Mouse (Mus musculus): ENCODE data around the gene Plce1. TPM values are rescaled to one million over a fixed set of nuclear protein-coding genes. Genes with fewer than 3 reads are reported as not detected.

Gene Plce1
- polyA plus RNA-seq, 1 experiment: 5.5 TPM

DNA sequence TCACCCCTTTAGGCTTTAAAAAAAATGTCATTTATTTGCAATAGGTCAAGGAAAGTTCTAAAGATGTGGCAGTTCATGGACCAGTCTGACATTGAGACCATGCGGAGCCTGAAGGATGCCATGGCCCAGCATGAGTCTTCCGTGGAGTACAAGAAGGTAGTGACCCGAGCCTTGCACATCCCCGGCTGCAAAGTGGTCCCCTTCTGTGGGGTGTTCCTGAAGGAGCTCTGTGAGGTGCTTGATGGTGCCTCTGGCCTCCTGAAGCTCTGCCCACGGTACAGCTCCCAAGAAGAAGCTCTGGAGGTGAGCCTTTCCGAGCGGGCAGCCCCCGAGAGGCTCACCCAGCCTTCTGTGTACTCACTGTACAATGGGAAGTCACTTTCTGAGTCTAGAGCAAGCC is 220.9 kb downstream of the Plce1 start:
- DNase-seq (ENCODE audit: extremely low spot score in 1 of 2, low spot score in 1 of 2): no peak

- no peak for DNase-seq (ENCODE audit: extremely low spot score in 1 of 2, low spot score in 1 of 2)
Measured at GRCm38 (mm10) chr19:38704742-38705141, 223.8 kb downstream of the Plce1 start.

- DNase-seq (ENCODE audit: extremely low spot score in 1 of 2, low spot score in 1 of 2): peak in 1 of 2 experiments; percentile 18
Measured at GRCm38 (mm10) chr19:38705244-38705643, 224.3 kb downstream of the Plce1 start.

GRCm38 (mm10) chr19:38706449-38706848 is 225.5 kb downstream of the Plce1 start:
- DNase-seq (ENCODE audit: extremely low spot score in 1 of 2, low spot score in 1 of 2): no peak

DNA sequence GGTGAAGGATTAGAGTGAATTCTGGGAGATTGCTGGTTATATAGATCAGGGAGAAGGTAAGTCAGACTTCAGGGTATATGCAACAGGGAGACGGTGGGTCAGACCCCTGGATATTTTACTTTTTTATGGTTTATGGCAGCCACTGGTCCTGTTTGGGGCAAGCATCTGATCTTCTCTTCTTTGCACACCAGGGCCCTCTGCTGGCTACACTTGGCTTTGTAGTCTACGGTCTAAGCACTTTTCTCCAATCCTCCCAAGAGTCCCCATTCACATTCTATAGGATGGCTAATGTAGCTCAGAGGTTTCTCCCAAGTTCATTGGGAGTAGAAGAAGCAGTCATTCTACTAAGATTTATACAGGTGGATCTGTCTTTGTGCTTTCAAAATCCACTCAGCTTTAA is 228.5 kb downstream of the Plce1 start:
- peak in 1 of 2 experiments; percentile 19 for DNase-seq (ENCODE audit: extremely low spot score in 1 of 2, low spot score in 1 of 2)

DNA sequence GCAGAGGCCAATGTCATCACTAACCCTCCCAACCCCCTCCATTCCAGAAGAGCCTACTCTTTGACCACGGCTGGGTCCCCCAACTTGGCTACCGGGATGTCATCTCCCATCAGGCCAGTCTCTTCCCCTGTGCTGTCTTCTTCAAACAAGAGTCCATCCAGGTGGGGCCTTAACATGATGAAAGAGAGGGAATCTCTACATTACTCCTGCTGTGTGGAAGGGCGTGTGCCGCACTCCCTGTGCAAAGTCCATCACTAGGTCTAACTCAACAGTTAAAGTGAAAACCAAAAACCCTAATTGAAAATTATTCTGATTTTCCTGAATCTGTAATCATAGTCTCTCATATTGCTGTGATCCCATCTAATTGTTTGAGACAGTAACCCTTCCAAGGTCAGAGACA is 240.9 kb downstream of the Plce1 start:
- DNase-seq (ENCODE audit: extremely low spot score in 1 of 2, low spot score in 1 of 2): no peak

GRCm38 (mm10) chr19:38722982-38723381 is 242.1 kb downstream of the Plce1 start:
- no peak for DNase-seq (ENCODE audit: extremely low spot score in 1 of 2, low spot score in 1 of 2)

DNA sequence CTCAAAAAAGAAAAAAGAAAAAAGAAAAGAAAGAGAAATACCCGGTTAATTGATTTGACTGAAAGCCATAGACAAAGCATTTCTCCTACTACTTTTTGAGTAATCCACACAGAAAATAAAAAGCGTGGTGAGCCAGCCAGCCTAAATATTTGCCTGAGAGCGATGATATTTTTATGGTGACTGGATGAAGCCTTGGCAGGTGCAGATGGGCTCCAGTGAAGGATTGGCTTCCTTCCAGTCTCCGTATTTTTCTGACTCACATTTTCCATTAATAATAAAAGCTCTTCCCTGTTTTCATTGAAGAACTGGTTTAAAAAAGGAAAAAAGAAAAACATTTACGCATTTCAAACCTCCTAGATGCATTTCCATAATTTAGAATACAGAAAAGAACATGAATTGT is 243.1 kb downstream of the Plce1 start:
- peak in 1 of 2 experiments; percentile 62 for DNase-seq (ENCODE audit: extremely low spot score in 1 of 2, low spot score in 1 of 2)

GRCm38 (mm10) chr19:38728842-38729241 is 247.9 kb downstream of the Plce1 start:
- DNase-seq (ENCODE audit: extremely low spot score in 1 of 2, low spot score in 1 of 2): no peak

- DNase-seq (ENCODE audit: extremely low spot score in 1 of 2, low spot score in 1 of 2): peak in 1 of 2 experiments; percentile 17
Measured at GRCm38 (mm10) chr19:38729264-38729663, 248.4 kb downstream of the Plce1 start.

- DNase-seq (ENCODE audit: extremely low spot score in 1 of 2, low spot score in 1 of 2): no peak
Measured at GRCm38 (mm10) chr19:38744546-38744945, 263.6 kb downstream of the Plce1 start.

- no peak for DNase-seq (ENCODE audit: extremely low spot score in 1 of 2, low spot score in 1 of 2)
Measured at GRCm38 (mm10) chr19:38745810-38746491, 265.0 kb downstream of the Plce1 start.

GRCm38 (mm10) chr19:38746492-38747014 is 265.6 kb downstream of the Plce1 start:
- DNase-seq (ENCODE audit: extremely low spot score in 1 of 2, low spot score in 1 of 2): no peak

DNA sequence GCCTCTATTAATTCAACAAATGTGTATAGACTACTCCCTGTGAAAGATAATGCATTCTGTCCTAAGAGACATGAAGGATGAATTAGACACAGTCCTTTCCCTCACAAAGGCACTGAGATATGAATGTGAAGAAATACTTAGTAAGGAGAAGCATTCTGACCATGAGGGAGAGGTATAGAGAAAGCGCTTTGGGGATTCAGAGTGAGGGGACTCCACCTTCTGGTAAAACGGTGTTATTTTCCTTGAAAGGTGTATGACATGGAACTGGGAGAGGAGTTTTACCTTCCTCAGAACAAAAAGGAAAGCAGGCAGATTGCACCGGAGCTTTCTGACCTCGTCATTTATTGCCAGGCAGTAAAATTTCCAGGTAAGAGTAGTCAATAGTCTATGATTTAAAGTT is 269.3 kb downstream of the Plce1 start:
- DNase-seq (ENCODE audit: extremely low spot score in 1 of 2, low spot score in 1 of 2): no peak

- no peak for DNase-seq (ENCODE audit: extremely low spot score in 1 of 2, low spot score in 1 of 2)
Measured at GRCm38 (mm10) chr19:38757161-38757560, 276.3 kb downstream of the Plce1 start.

- no peak for DNase-seq (ENCODE audit: extremely low spot score in 1 of 2, low spot score in 1 of 2)
Measured at GRCm38 (mm10) chr19:38758056-38758455, 277.1 kb downstream of the Plce1 start.

GRCm38 (mm10) chr19:38758685-38759472 is 278.0 kb downstream of the Plce1 start:
- no peak for DNase-seq (ENCODE audit: extremely low spot score in 1 of 2, low spot score in 1 of 2)

GRCm38 (mm10) chr19:38760441-38760840 is 279.5 kb downstream of the Plce1 start:
- DNase-seq (ENCODE audit: extremely low spot score in 1 of 2, low spot score in 1 of 2): no peak

- DNase-seq (ENCODE audit: extremely low spot score in 1 of 2, low spot score in 1 of 2): no peak
Measured at GRCm38 (mm10) chr19:38766306-38766705, 285.4 kb downstream of the Plce1 start.

DNA sequence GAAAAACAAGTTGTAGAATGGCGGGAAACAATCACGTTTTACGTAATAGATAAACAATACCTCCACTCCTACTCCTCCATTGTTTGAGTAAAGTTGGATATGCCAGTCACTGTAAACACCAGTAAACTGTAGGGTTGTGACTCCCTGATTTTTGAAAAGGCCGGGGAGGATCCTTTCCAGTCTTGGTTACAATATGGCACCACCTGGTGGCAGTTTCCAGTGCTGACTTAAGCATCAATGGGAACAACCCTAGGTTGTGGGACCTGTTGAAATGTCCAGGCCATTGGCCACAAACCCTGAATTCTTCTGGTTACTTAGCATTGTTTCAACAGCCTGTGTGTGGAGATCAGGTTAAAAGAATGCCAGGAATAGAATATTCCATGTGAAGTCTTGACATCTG is 294.6 kb downstream of the Plce1 start:
- peak in 1 of 2 experiments; percentile 78 for DNase-seq (ENCODE audit: extremely low spot score in 1 of 2, low spot score in 1 of 2)

DNA sequence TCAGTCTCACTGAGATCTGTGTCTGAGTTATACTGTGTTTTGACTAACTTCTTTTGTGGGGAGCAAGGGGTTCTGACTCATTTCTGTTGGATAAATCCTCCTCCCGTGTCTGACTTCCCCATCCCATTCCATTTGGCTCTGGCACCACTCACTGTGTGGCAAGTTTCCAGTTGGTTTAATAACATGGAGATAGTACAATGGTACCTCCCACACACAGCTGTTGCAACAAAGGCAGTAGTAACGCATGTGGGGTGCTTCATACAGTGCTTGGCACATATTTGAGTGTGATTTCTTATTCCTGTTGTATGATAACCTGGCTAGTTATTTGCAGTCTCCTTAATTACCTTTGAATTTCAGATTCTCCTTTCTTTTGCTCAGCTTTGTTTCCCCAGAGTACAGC is 297.9 kb downstream of the Plce1 start:
- peak; percentile 14 to 38 for DNase-seq (ENCODE audit: extremely low spot score in 1 of 2, low spot score in 1 of 2)

DNA sequence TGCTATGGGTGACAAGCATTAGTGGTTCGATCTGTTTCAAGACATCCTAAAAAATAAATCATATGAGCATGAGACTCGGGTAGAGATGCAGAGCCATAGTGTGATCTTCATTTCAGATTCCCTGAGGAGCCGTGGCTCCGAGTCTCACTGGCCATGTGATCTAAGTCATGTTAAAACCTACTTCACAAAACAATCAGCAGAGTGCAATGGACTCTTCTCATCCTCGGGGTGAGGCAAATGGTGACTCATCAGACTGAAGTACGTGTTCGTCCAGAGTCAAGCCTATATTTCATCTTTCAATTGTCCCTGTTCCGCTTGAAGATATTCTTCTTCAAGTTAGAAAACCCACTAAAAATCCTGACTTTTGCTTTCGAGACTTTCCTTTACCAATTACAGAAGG is 302.6 kb downstream of the Plce1 start:
- DNase-seq (ENCODE audit: extremely low spot score in 1 of 2, low spot score in 1 of 2): no peak
